Mouse (Mus musculus) right cerebral cortex, adult 2 months (tissue): ENCODE results near the gene Hyal2.
"Not testable (repeated sequence)": the region's sequence is repeated elsewhere in the genome, so short reads cannot be mapped to it uniquely, and the experiment has no call there.

Experiments
- DNase-seq, 2 experiments: peaks; one replicate each; pipeline ENCODE4 v3.0.0; 2021 to 2022; ENCODE audit warnings: low spot score in 2 of 2

Gene Hyal2

GRCm38 (mm10) chr9:107545602-107546001 lies 22.1 kb upstream of the Hyal2 start:
- peak; percentile 79 to 81 for DNase-seq

- peak; percentile 89 to 90 for DNase-seq
These were observed 20.7 kb upstream of the Hyal2 start, which contains the start of gene Zmynd10 for GRCm38 (mm10) chr9:107547026-107547425. Zmynd10 (plus strand) TSS chr9:107547298.

- DNase-seq: no peak
These were observed 19.8 kb upstream of the Hyal2 start for GRCm38 (mm10) chr9:107547957-107548356.

- DNase-seq: no peak
These were observed 18.9 kb upstream of the Hyal2 start for GRCm38 (mm10) chr9:107548820-107549219.

- DNase-seq: no peak
These were observed 18.3 kb upstream of the Hyal2 start for GRCm38 (mm10) chr9:107549297-107550074.

GRCm38 (mm10) chr9:107550491-107551116 lies 17.1 kb upstream of the Hyal2 start:
- DNase-seq: no peak

GRCm38 (mm10) chr9:107551117-107551889 lies 16.4 kb upstream of the Hyal2 start, which contains the start of gene Rassf1:
Rassf1 (plus strand) TSS chr9:107551555.
- no peak for DNase-seq

GRCm38 (mm10) chr9:107551890-107552355 lies 15.8 kb upstream of the Hyal2 start:
- DNase-seq: no peak

- no peak for DNase-seq
These were observed 14.9 kb upstream of the Hyal2 start for GRCm38 (mm10) chr9:107552690-107553393.

GRCm38 (mm10) chr9:107553541-107554318 lies 14.0 kb upstream of the Hyal2 start:
- DNase-seq: peak; percentile 43 to 48

- DNase-seq: peak; percentile 93 to 95
These were observed 13.4 kb upstream of the Hyal2 start for GRCm38 (mm10) chr9:107554319-107554825.

- no peak for DNase-seq
These were observed 12.7 kb upstream of the Hyal2 start for GRCm38 (mm10) chr9:107555031-107555457.

- DNase-seq: no peak
These were observed 12.0 kb upstream of the Hyal2 start for GRCm38 (mm10) chr9:107555701-107556100.

GRCm38 (mm10) chr9:107556346-107556745 lies 11.4 kb upstream of the Hyal2 start:
- no peak for DNase-seq

GRCm38 (mm10) chr9:107563029-107563581 lies 4.6 kb upstream of the Hyal2 start, which contains the start of gene Tusc2:
Tusc2 (plus strand) TSS chr9:107563255.
- DNase-seq: peak; percentile 97

- DNase-seq: not testable (repeated sequence)
These were observed 2.2 kb upstream of the Hyal2 start for GRCm38 (mm10) chr9:107565556-107565955.

- DNase-seq: peak; percentile 78 to 81
These were observed 1.6 kb upstream of the Hyal2 start for GRCm38 (mm10) chr9:107566041-107566709.

- no peak for DNase-seq
These were observed 890 bp upstream of the Hyal2 start for GRCm38 (mm10) chr9:107566855-107567254.
